Mouse (Mus musculus): ENCODE measurements around the gene R3hdml.

- no peak for TF ChIP-seq MYC (IDR thresholded peaks at IDR 0.05; ENCODE audit: low read depth, low read length)
- TF ChIP-seq MXI1 (IDR thresholded peaks at IDR 0.05; ENCODE audit: low read depth, low read length) = no peak
- no peak for TF ChIP-seq ELF1 (IDR thresholded peaks at IDR 0.05; ENCODE audit: low read depth, low read length)
- TF ChIP-seq GABPA (IDR thresholded peaks at IDR 0.05; ENCODE audit: insufficient replicate concordance, low read depth, low read length) = no peak
Measured at GRCm38 (mm10) chr2:163537443-163537842, 45.3 kb downstream of the R3hdml start.
